Mouse (Mus musculus) embryonic facial prominence, embryonic 12.5 days (tissue): Measurements from ENCODE around the gene Pla2g12b. TPM values are rescaled to one million over a fixed set of nuclear protein-coding genes. Genes with fewer than 3 reads are reported as not detected.

ENCODE experiments used
- ATAC-seq: fragments of 200-750 bp; cut with Nextera tagmentation; 2 replicates; pipeline ENCODE4 v1.8.0; 2017; ENCODE audit not compliant: insufficient number of reproducible peaks, insufficient read depth, low FRiP score, low TSS enrichment
- H3K27ac ChIP-seq: fragments of 300-500 bp; sonication (generic); 2 replicates; pipeline ENCODE4 v1.5.1; 2016; ENCODE audit warnings: mild to moderate bottlenecking
- H3K27me3 ChIP-seq: fragments of 300-500 bp; sonication (generic); 2 replicates; pipeline ENCODE4 v1.6.1; 2016; ENCODE audit warnings: mild to moderate bottlenecking, moderate library complexity
- H3K36me3 ChIP-seq: fragments of 300-500 bp; sonication (generic); 2 replicates; pipeline ENCODE4 v1.6.1; 2016; ENCODE audit warnings: mild to moderate bottlenecking
- H3K4me1 ChIP-seq: fragments of 300-500 bp; sonication (generic); 2 replicates; pipeline ENCODE4 v1.6.1; 2016
- H3K4me2 ChIP-seq: fragments of 300-500 bp; sonication (generic); replicated peaks from 2 replicates; pipeline ENCODE4 v1.6.1; 2016; ENCODE audit warnings: mild to moderate bottlenecking, moderate library complexity
- H3K4me3 ChIP-seq: fragments of 300-500 bp; sonication (generic); 2 replicates; pipeline ENCODE4 v1.5.1; 2016; ENCODE audit warnings: mild to moderate bottlenecking
- H3K9ac ChIP-seq: fragments of 300-500 bp; sonication (generic); 2 replicates; pipeline ENCODE4 v1.6.1; 2016; ENCODE audit warnings: mild to moderate bottlenecking, moderate library complexity
- H3K9me3 ChIP-seq: fragments of 300-500 bp; sonication (generic); 2 replicates; pipeline ENCODE4 v1.6.1; 2016; ENCODE audit warnings: mild to moderate bottlenecking, moderate library complexity
- WGBS: fragments of 180-500 bp; shearing (Covaris S2); methylation state at CpG from one replicate; pipeline ENCODE4 v1.1.7; 2016; 5-methylcytosine and 5-hydroxymethylcytosine counted together
- polyA plus RNA-seq: library from polyadenylated mRNA; unstranded; fragments of >200 nt; fragmentation: Nextera tagmentation; extraction: Ambion mirVana; gene quantifications from 2 replicates; pipeline ENCODE4 v1.2.1, GENCODE M21; 2016

Pla2g12b gene
- polyA plus RNA-seq, result not detected in 2 replicates

DNA sequence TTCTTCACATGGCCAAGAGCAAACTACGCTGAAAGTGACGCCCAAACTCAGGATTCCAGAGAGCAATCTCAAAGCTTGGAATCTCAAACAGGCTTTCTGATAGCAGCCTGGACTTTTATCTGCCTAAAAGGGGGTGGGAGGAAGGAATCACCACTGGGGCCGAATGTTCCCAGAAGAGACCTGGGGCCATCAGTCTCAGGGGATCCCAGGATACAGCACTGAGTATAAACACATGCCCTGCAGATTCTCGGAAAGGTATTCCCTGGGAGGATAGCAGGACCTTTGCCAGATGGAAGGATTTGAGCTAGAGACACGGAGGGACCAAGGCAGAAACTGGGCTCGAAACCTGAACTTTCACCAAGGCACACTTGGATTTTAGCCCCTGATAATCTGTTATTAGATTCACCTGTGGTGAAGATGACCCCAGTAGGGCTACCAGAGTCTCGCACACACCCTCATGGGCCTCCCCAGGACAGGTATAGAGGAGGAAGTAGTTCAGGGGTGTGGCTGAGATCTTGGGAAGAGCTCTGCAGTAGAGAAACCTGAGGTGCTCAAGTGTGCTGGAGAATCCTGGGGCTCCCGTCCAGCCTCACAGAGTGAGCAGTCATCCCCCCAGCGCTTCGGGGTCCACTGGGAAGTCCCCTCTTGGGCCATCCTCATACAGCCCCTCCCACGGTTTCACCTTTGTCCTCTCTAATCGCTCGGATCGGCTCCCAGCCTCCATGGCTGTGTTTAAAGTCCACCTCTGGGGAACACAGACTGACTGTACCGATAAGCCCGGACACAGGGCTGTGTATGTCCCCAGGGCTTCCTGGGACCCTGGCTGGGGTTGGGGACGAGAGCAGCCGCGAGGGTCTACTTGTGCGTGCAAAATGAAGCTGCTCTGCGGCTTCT lies at the start of gene Pla2g12b:
Pla2g12b (plus strand) TSS at position 762 of the 894 bp plus-strand sequence.
- no peaks in the 10 kb centered on the region for H3K27me3 ChIP-seq
- no peak for ATAC-seq
- WGBS, result 61% methylated on average over 21 of the region's 21 CpGs
- no peak within 1 kb of the TSS for H3K27ac ChIP-seq
- no peak within 1 kb of the TSS for H3K4me3 ChIP-seq
- no peaks in the 10 kb centered on the region for H3K36me3 ChIP-seq
- H3K4me2 ChIP-seq, result no peak within 1 kb of the TSS
- no peaks in the 10 kb centered on the region for H3K9me3 ChIP-seq
- H3K9ac ChIP-seq, result no peak within 1 kb of the TSS
- H3K4me1 ChIP-seq, result 0 out of 2 replicates have a peak, but pooled peaks cover 6% of the 10 kb centered on the region

DNA sequence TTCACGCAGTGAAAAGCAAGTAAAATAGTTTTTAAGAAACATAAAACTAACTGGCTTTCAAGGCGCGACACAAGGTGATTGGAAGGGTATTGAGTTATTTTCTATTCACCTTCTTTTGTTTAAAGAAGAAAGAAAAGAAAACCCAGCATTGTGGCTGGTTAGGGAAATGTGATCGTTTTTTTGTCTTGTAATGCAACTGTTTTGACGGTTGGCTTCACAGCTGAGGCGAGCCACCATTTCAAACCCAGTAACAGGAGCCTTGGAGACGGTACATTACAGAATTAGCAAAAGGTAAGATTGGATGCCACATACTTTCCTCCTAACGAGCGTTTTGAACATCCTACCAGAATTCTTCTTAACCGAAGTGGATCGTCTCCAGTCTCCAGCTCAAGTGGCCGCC lies 49.3 kb upstream of the Pla2g12b start:
- H3K36me3 ChIP-seq, result peaks cover 64% of the 10 kb centered on the region
- no peak for ATAC-seq

DNA sequence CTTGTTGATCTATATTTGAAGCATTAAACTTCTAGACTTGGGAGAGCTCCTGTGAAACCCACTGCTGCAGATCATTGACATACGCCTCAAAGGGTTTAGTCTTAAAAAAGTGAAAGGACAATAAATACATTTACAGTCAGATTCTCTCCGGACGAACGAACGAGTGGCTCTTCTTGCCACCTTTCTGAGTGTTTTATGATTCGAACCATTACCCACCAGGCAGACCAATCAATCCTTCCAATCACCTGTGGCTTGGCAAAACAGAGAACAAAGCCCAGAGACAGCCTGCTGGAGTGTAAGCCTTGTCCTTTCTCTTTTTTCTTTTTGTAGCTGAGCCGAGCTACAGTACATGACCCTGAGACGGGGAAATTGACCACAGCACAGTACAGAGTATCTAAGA lies 48.4 kb upstream of the Pla2g12b start:
- Histone ChIP-seq H3K4me3 (no peak overlapping the region), H3K9me3 (no peaks in the 10 kb centered on the region), H3K4me1 (no peaks in the 10 kb centered on the region), H3K4me2 (no peak overlapping the region), H3K27ac (no peak overlapping the region), H3K9ac (no peak overlapping the region), H3K27me3 (no peaks in the 10 kb centered on the region), H3K36me3 (peaks cover 66% of the 10 kb centered on the region)
- ATAC-seq, result no peak
- WGBS, result 85% methylated on average over 8 of the region's 8 CpGs

More for the DNA sequence above, 49.3 kb upstream of the Pla2g12b start:
- Histone ChIP-seq H3K9me3 (no peaks in the 10 kb centered on the region), H3K27me3 (no peaks in the 10 kb centered on the region), H3K27ac (no peak overlapping the region), H3K4me2 (no peak overlapping the region), H3K4me3 (no peak overlapping the region), H3K4me1 (no peaks in the 10 kb centered on the region), H3K9ac (no peak overlapping the region)
- 85% methylated on average over 12 of the region's 12 CpGs for WGBS

DNA sequence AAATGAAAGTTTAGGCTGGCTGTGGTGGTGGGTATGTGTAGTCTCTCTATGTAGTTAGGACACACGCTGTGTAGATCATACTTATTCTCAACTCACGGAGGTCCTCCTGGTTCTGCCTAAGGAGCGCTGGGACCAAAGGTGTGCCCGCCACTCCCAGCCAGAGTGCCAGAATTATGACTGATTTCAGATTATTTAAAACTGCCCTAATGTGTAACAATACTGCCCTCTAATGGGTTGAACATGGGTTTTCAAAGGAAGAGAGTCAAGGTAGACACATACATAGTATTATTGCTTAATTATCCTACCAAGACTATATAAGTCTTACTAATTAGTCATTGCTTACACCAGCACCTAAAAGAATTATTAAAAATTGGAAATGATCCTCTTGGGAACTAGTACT lies 44.7 kb upstream of the Pla2g12b start:
- 0 out of 2 replicates have a peak, but pooled peaks cover 3% of the 10 kb centered on the region for H3K9me3 ChIP-seq

DNA sequence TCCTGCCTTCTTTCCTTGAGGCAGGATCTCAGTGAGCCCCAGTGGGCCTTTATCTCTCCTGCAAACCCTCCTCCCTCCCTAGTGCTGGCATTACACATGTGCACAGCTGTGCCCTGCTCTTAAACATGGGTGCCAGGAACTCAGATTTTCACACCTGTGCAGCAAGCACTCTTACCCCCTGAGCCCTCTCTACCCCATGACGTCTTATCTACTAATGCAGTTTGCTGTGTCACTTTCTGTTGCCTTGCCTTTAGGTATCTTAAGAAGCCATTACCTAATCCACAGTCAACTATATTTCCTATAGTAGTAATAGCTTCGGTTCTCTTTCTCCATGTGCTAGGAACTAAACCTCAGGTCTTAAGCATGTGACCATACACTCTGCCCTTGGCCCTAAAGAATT lies 40.3 kb upstream of the Pla2g12b start:
- Histone ChIP-seq H3K4me3 (no peak overlapping the region), H3K9ac (no peak overlapping the region), H3K36me3 (peaks cover 77% of the 10 kb centered on the region), H3K27ac (no peak overlapping the region), H3K4me2 (no peak overlapping the region), H3K27me3 (no peaks in the 10 kb centered on the region), H3K4me1 (no peaks in the 10 kb centered on the region), H3K9me3 (0 out of 2 replicates have a peak, but pooled peaks cover 3% of the 10 kb centered on the region)
- ATAC-seq, result no peak
- 86% methylated on average over 2 of the region's 2 CpGs for WGBS

More for the DNA sequence above, 44.7 kb upstream of the Pla2g12b start:
- H3K9ac ChIP-seq, result no peak overlapping the region
- H3K4me3 ChIP-seq, result no peak overlapping the region
- H3K4me2 ChIP-seq, result no peak overlapping the region
- WGBS, result 95% methylated on average over 4 of the region's 4 CpGs
- no peaks in the 10 kb centered on the region for H3K27me3 ChIP-seq
- ATAC-seq, result no peak
- peaks cover 67% of the 10 kb centered on the region for H3K36me3 ChIP-seq
- H3K27ac ChIP-seq, result no peak overlapping the region
- no peaks in the 10 kb centered on the region for H3K4me1 ChIP-seq

DNA sequence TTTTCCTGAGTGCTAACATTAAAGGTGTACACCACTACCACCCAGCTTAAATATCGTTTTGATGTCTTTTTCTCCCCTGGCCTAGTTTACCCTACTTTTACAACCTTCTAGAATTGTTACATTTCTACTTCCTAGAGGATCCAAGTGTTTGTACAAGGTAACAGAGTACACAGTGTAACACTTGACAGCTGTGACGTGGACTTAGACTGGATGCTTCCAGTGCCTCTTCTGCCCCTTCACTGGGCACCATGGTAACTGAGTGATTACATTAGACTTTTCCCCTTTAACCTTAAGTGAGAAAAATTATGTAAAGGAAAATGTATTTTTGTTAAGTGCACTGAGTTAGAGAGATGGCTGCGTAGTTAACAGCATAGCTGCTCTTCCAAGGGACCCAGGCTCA lies 38.9 kb upstream of the Pla2g12b start:
- WGBS, result 90% methylated on average over 3 of the region's 3 CpGs
- Histone ChIP-seq H3K36me3 (peaks cover 88% of the 10 kb centered on the region), H3K27ac (no peak overlapping the region), H3K4me2 (no peak overlapping the region), H3K9me3 (0 out of 2 replicates have a peak, but pooled peaks cover 3% of the 10 kb centered on the region), H3K4me1 (no peaks in the 10 kb centered on the region), H3K4me3 (no peak overlapping the region), H3K9ac (no peak overlapping the region), H3K27me3 (no peaks in the 10 kb centered on the region)
- no peak for ATAC-seq

DNA sequence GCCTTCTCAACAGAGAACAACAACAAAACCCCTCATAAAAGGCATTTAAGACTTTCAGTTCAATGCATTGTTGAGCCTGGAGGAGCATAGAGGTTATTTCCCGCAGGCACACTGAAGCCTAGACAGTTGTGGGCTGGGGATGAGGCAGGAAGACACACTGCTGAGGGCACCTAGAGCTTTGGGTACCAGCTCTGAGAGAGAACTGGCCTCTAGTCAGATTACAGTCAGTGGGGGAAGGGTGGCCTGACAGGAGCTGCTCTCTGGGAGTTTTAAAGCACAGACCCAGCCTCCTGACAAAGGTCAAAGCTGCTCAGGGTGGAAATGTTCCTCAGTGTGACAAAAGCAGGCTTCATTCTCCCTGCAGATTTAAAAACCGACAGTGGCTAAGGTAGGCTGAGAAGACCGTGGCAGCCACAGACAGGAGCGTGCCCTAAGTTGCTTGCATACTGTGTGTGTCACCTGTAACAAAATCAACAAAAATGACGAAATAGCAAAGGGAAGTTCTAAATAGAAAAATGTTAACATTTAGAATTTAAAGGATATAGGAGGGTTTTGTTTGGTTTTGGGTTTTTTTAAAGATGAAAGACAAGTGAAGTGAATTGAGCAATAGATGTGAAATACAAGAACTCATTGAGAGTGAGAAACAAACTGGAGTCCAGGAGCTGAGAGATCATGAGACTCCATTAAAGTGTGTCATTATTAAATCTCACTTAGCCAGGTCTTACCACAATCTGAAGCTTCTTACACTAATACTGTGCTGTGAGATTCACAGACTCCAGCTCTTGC lies 37.5 kb upstream of the Pla2g12b start:
- no peak overlapping the region for H3K4me2 ChIP-seq
- no peak for ATAC-seq
- H3K9me3 ChIP-seq, result no peaks in the 10 kb centered on the region
- H3K9ac ChIP-seq, result no peak overlapping the region
- H3K4me3 ChIP-seq, result no peak overlapping the region
- WGBS, result 83% methylated on average over 5 of the region's 5 CpGs
- no peaks in the 10 kb centered on the region for H3K27me3 ChIP-seq
- no peaks in the 10 kb centered on the region for H3K4me1 ChIP-seq
- no peak overlapping the region for H3K27ac ChIP-seq
- H3K36me3 ChIP-seq, result peaks cover 90% of the 10 kb centered on the region

DNA sequence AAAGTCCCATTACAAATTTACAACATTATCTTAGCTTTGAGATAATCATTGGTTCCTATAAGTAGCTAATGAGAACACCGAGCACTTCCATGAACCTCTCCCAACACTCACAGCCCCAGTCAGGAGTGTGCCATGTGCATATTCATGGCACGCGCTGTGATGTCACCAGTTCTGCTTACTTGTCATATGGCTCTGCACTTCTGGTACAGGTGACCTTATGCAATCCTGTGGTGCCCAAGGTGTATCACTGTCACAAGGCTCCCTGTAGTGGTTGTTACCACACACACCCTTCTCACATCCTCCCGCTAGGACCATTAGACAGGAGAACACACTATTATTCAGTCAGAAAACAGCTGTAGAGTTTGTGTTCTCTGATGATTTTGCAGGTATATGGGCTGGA lies 36.7 kb upstream of the Pla2g12b start:
- no peak overlapping the region for H3K4me3 ChIP-seq
- no peak for ATAC-seq
- no peaks in the 10 kb centered on the region for H3K9me3 ChIP-seq
- H3K36me3 ChIP-seq, result peaks cover 89% of the 10 kb centered on the region
- H3K9ac ChIP-seq, result no peak overlapping the region
- WGBS, result 93% methylated on average over 4 of the region's 4 CpGs
- H3K27ac ChIP-seq, result no peak overlapping the region
- no peak overlapping the region for H3K4me2 ChIP-seq
- no peaks in the 10 kb centered on the region for H3K4me1 ChIP-seq
- H3K27me3 ChIP-seq, result no peaks in the 10 kb centered on the region

DNA sequence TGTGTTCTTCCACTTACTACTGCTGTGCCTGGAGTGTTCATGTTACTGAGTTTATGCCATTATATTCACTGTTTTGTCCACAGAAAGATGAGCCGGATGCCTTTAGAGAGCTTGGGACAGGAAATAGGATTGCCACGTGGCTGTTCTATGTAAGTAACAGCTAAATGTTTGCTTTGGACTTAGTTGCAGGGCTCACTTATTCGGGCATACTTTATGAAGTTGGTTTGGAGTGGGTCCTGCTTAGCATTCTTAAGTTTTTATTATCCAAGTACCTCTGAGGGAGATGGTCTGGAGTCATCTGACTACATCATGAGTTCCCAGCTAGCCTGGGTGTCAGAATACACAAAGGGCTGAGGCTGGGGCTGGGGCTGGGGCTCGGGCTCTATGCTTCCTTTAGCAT lies 36.3 kb upstream of the Pla2g12b start:
- Histone ChIP-seq H3K9me3 (no peaks in the 10 kb centered on the region), H3K27ac (no peak overlapping the region), H3K4me3 (no peak overlapping the region), H3K4me2 (no peak overlapping the region), H3K9ac (no peak overlapping the region), H3K4me1 (no peaks in the 10 kb centered on the region), H3K27me3 (no peaks in the 10 kb centered on the region), H3K36me3 (peaks cover 85% of the 10 kb centered on the region)
- WGBS, result 83% methylated on average over 4 of the region's 4 CpGs
- no peak for ATAC-seq

DNA sequence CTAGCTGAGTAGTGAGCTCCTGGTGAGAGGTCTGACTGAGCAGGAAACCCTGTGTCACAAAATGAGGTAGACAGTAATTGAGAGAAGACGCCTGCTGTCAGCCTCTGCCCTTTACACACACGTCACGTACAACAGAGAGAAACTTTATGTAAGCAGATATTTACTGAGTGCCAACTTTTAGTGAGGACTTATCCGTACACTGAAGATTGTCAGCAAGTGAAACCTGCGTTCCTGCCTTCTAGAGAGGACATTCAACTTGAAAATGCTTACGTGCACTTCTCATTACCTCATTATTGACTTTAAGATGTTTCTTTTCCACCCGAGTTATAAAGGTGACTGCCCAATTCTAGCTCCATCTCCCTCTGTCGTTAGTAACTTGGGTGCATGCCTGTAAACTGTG lies 34.7 kb upstream of the Pla2g12b start:
- Histone ChIP-seq H3K4me2 (no peak overlapping the region), H3K27ac (no peak overlapping the region), H3K9ac (no peak overlapping the region), H3K36me3 (peaks cover 84% of the 10 kb centered on the region), H3K9me3 (no peaks in the 10 kb centered on the region), H3K27me3 (no peaks in the 10 kb centered on the region), H3K4me1 (no peaks in the 10 kb centered on the region), H3K4me3 (no peak overlapping the region)
- WGBS, result 87% methylated on average over 8 of the region's 8 CpGs
- ATAC-seq, result no peak

DNA sequence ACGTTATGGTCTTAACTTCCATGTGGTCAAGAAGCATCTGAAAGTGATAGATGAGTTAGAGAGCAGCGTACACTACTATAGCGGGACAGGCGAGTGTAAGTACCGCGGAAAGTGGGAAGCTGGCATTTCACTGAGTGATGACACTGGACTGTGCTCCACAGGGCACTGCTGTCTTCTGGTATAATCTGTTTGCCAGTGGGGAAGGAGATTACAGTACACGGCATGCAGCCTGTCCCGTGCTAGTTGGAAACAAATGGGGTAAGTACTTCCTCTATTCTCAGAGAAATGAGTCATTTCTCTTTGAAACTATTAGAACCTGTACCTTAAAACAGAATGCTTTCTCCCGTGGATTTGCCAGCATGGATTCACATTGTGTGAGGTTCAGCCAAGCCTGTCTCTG lies 34.0 kb upstream of the Pla2g12b start:
- WGBS, result 92% methylated on average over 9 of the region's 9 CpGs
- ATAC-seq, result no peak
- peaks cover 84% of the 10 kb centered on the region for H3K36me3 ChIP-seq
- H3K4me2 ChIP-seq, result no peak overlapping the region
- no peaks in the 10 kb centered on the region for H3K4me1 ChIP-seq
- no peak overlapping the region for H3K27ac ChIP-seq
- H3K27me3 ChIP-seq, result no peaks in the 10 kb centered on the region
- no peak overlapping the region for H3K4me3 ChIP-seq
- no peak overlapping the region for H3K9ac ChIP-seq
- no peaks in the 10 kb centered on the region for H3K9me3 ChIP-seq

DNA sequence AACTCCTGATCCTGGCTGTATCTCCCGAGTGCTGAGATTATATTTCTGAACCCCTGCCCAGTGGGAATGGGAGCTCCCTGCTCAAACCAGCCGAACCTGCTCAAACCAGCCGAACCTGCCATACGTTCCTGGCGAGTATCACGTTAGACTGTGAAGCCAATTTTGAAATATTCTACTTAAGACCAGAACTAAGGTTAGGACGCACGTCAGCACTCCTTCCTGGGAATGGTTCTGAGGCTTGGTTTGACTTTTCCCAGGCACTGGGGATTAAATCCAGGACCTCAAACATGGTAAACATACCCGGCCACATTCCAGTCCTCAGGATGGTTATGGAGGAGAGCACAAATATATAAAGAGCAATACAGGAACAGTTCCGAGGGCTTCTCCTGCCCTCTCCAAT lies 25.6 kb upstream of the Pla2g12b start:
- Histone ChIP-seq H3K4me3 (no peak overlapping the region), H3K27me3 (no peaks in the 10 kb centered on the region), H3K27ac (no peak overlapping the region), H3K9me3 (0 out of 2 replicates have a peak, but pooled peaks cover 3% of the 10 kb centered on the region), H3K4me1 (no peaks in the 10 kb centered on the region), H3K4me2 (no peak overlapping the region), H3K36me3 (peaks cover 21% of the 10 kb centered on the region), H3K9ac (no peak overlapping the region)
- no peak for ATAC-seq
- WGBS, result 81% methylated on average over 10 of the region's 10 CpGs
